Mouse (Mus musculus) embryo, embryonic 9.5 days (tissue): ENCODE results near the gene AC153137.1.
"Not testable (repeated sequence)": the region's sequence is repeated elsewhere in the genome, so short reads cannot be mapped to it uniquely, and the experiment has no call there.

Experiments
- DNase-seq: peaks from one replicate; pipeline ENCODE4 v3.0.0-alpha.2; 2017; ENCODE audit errors: extremely low spot score

Gene AC153137.1

GRCm38 (mm10) chr1:30977868-30978267 is at the start of gene AC153137.1:
TSS of gene AC153137.1 (minus strand) at chr1:30977968.
- not testable (repeated sequence) for DNase-seq

GRCm38 (mm10) chr1:31023173-31023572 is 45.4 kb upstream of the AC153137.1 start:
- no peak for DNase-seq

GRCm38 (mm10) chr1:31019283-31019682 is 41.5 kb upstream of the AC153137.1 start:
- no peak for DNase-seq

- no peak for DNase-seq
These were observed 39.6 kb upstream of the AC153137.1 start for GRCm38 (mm10) chr1:31017377-31017776.

- DNase-seq: no peak
These were observed 38.3 kb upstream of the AC153137.1 start for GRCm38 (mm10) chr1:31016068-31016467.

GRCm38 (mm10) chr1:31015261-31015660 is 37.5 kb upstream of the AC153137.1 start:
- DNase-seq: no peak

- not testable (repeated sequence) for DNase-seq
These were observed 529 bp downstream of the AC153137.1 start for GRCm38 (mm10) chr1:30977239-30977638.

GRCm38 (mm10) chr1:30951795-30952194 is 26.0 kb downstream of the AC153137.1 start:
- no peak for DNase-seq

- peak; percentile 32 for DNase-seq
These were observed 27.3 kb downstream of the AC153137.1 start for GRCm38 (mm10) chr1:30950456-30950835.

GRCm38 (mm10) chr1:30949710-30950455 is 27.9 kb downstream of the AC153137.1 start:
- DNase-seq: peak; percentile 94

GRCm38 (mm10) chr1:30948950-30949639 is 28.7 kb downstream of the AC153137.1 start:
- peak; percentile 67 for DNase-seq

GRCm38 (mm10) chr1:30948361-30948949 is 29.3 kb downstream of the AC153137.1 start:
- DNase-seq: peak; percentile 63

GRCm38 (mm10) chr1:30945136-30945535 is 32.6 kb downstream of the AC153137.1 start:
- no peak for DNase-seq

GRCm38 (mm10) chr1:30940571-30940970 is 37.2 kb downstream of the AC153137.1 start:
- DNase-seq: no peak

GRCm38 (mm10) chr1:30938392-30938791 is 39.4 kb downstream of the AC153137.1 start:
- no peak for DNase-seq

GRCm38 (mm10) chr1:30937396-30937965 is 40.3 kb downstream of the AC153137.1 start:
- no peak for DNase-seq

GRCm38 (mm10) chr1:30936488-30936887 is 41.3 kb downstream of the AC153137.1 start:
- no peak for DNase-seq

GRCm38 (mm10) chr1:30930823-30931222 is 46.9 kb downstream of the AC153137.1 start:
- no peak for DNase-seq

GRCm38 (mm10) chr1:30930194-30930593 is 47.6 kb downstream of the AC153137.1 start:
- no peak for DNase-seq
